Mouse (Mus musculus) hindbrain, postnatal 0 days (tissue): Measurements from ENCODE around the gene Ncoa4. TPM values are rescaled to one million over a fixed set of nuclear protein-coding genes. Genes with fewer than 3 reads are reported as not detected.
"Not testable (repeated sequence)": the region's sequence is repeated elsewhere in the genome, so short reads cannot be mapped to it uniquely, and the experiment has no call there.

Experiments used
- ATAC-seq: fragments of 200-750 bp; cut with Nextera tagmentation; 2 replicates; pipeline ENCODE4 v1.8.0; 2017; ENCODE audit warnings: mild to moderate bottlenecking, moderate TSS enrichment, moderate library complexity
- DNase-seq: peaks from one replicate; pipeline ENCODE4 v3.0.0-alpha.2; 2015; ENCODE audit warnings: low spot score
- H3K27ac ChIP-seq: fragments of 300-500 bp; sonication (generic); 2 replicates; pipeline ENCODE4 v1.5.1; 2014; ENCODE audit warnings: mild to moderate bottlenecking
- H3K27me3 ChIP-seq: fragments of 300-500 bp; sonication (generic); 2 replicates; pipeline ENCODE4 v1.6.1; 2014; ENCODE audit warnings: low read length, mixed read lengths; ENCODE audit not compliant: insufficient read depth
- H3K36me3 ChIP-seq: fragments of 300-500 bp; sonication (generic); 2 replicates; pipeline ENCODE4 v1.6.1; 2014; ENCODE audit warnings: low read length, mixed read lengths; ENCODE audit not compliant: insufficient read depth
- H3K4me1 ChIP-seq: fragments of 300-500 bp; sonication (generic); 2 replicates; pipeline ENCODE4 v1.6.1; 2014; ENCODE audit warnings: antibody characterized with exemption, low read length, mixed read lengths; ENCODE audit not compliant: insufficient read depth
- H3K4me2 ChIP-seq: fragments of 300-500 bp; sonication (generic); 2 replicates; pipeline ENCODE4 v1.6.1; 2014; ENCODE audit warnings: low read depth, mild to moderate bottlenecking, low read length, moderate library complexity, mixed read lengths
- H3K4me3 ChIP-seq: fragments of 300-500 bp; sonication (generic); 2 replicates; pipeline ENCODE4 v1.5.1; 2014; ENCODE audit warnings: low read length
- H3K9ac ChIP-seq: fragments of 300-500 bp; sonication (generic); replicated peaks from 2 replicates; pipeline ENCODE4 v1.6.1; 2014; ENCODE audit warnings: mild to moderate bottlenecking, low read length, moderate library complexity, mixed read lengths
- H3K9me3 ChIP-seq: fragments of 300-500 bp; sonication (generic); 2 replicates; pipeline ENCODE4 v1.6.1; 2016; ENCODE audit warnings: low read length, mixed read lengths
- CTCF ChIP-seq: IDR thresholded peaks from 2 replicates; pipeline ENCODE4 v1.5.1; 2016; ENCODE audit warnings: antibody characterized with exemption, control low read depth, low read depth
- WGBS: fragments of 180-500 bp; shearing (Covaris S2); extraction: QIAGEN DNeasy Blood & Tissue Kit; methylation state at CpG from one replicate; pipeline ENCODE4 v1.1.7; 2014; 5-methylcytosine and 5-hydroxymethylcytosine counted together
- polyA plus RNA-seq: library from polyadenylated mRNA; unstranded; fragments of >200 nt; fragmentation: Nextera tagmentation; extraction: Ambion mirVana; gene quantifications from 2 replicates; pipeline ENCODE4 v1.2.1, GENCODE M21; 2015
- total RNA-seq: library from RNA; depleted of rRNA; stranded (reverse); fragments of >200 nt; gene quantifications from 2 replicates; pipeline ENCODE4 v1.2.3, GENCODE M21; 2014; rRNA removed

Gene Ncoa4
- total and polyA plus RNA-seq, 2 experiments from 2014 or later: 82.3 to 171 TPM

DNA sequence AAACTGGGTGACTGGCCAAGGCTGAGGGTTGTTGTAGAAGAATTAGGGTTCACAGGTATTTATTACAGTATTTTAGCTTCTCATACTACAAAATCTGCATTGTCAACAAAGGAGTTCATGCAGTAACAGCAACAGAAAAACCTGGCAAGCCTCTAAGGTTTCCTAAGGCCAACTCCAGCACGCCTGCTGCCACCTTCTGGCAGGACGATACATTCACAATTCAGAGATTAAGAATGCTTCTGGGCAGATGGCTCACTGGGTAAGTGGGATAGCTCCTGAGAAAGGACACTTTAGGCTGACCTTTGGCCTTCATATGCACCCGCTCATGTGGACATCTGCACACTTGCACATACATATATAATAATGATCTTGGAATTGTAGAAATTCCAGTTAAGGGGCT is 32.8 kb downstream of the Ncoa4 start:
- H3K36me3 ChIP-seq: peaks cover 41% of the 10 kb centered on the region; the same call in 1 of the 2 replicates
- DNase-seq (peak; percentile 72), ATAC-seq (no peak)
- no peaks in the 10 kb centered on the region for H3K9me3 ChIP-seq
- no peaks in the 10 kb centered on the region for H3K27me3 ChIP-seq
- H3K27ac ChIP-seq: no peak overlapping the region
- no peak overlapping the region for H3K4me2 ChIP-seq
- 44% methylated on average over 3 of the region's 3 CpGs for WGBS
- no peaks in the 10 kb centered on the region for H3K4me1 ChIP-seq
- no peak overlapping the region for H3K9ac ChIP-seq
- TF ChIP-seq CTCF: peak; percentile 74
- H3K4me3 ChIP-seq: no peak overlapping the region

DNA sequence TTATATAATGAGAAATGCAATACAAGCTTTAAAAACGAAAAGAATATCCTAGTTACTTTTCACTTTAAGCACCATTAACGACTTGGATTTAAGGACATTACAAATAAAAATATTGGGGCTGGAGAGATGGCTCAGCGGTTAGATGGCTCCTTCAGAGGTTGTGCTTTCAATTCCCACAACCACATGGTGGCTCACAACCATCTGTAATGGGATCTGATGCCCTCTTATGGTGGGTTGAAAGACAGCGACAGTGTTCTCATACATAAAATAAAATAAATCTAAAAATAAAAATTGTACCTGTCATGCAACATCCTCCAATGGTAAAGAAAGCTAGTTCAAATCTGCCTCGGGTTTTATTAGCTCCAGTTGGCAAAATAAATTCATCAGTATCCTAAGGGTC is 33.9 kb downstream of the Ncoa4 start:
- WGBS: 83% methylated on average over 5 of the region's 5 CpGs

DNA sequence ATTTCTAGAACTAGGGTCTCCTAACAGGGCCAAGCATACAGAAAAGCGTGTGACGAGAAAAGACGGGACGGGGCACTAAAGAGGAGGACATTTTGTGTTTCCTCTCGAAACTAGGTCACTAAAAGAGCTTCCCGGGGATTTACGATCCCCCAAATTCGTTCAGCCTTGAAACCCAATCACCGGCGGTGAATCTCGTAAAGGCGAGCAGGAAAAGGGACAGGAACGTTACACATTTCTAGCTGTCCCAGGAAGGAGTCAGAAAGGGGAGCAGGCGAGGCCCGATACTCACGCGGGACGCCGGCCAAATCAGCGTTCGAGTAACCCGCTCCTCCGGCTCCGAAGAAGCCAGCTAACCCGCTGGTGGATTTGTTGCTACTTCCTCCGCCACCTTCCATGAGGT is 41.7 kb downstream of the Ncoa4 start:
- H3K9me3 ChIP-seq: no peaks in the 10 kb centered on the region
- H3K27me3 ChIP-seq: no peaks in the 10 kb centered on the region
- peaks cover 22% of the 10 kb centered on the region for H3K4me1 ChIP-seq
- peak overlapping the region; percentile 73 for H3K27ac ChIP-seq
- H3K4me3 ChIP-seq: peak overlapping the region; percentile 92
- peak overlapping the region; percentile 66 for H3K4me2 ChIP-seq
- ATAC-seq (peak; percentile 60), DNase-seq (peak; percentile 32)
- peak overlapping the region; percentile 95 for H3K9ac ChIP-seq
- no peak for TF ChIP-seq CTCF
- H3K36me3 ChIP-seq: peaks cover 18% of the 10 kb centered on the region
- WGBS: under 1% methylated on average over 25 of the region's 26 CpGs

More for the DNA sequence above, 33.9 kb downstream of the Ncoa4 start:
- H3K4me3 ChIP-seq, H3K9me3 ChIP-seq, DNase-seq, H3K9ac ChIP-seq, ATAC-seq, H3K4me2 ChIP-seq, H3K27ac ChIP-seq, H3K4me1 ChIP-seq, H3K27me3 ChIP-seq: not testable (repeated sequence)
- peaks cover 42% of the 10 kb centered on the region for H3K36me3 ChIP-seq
- peak; percentile 27; the same call in 1 of the 2 replicates for TF ChIP-seq CTCF

DNA sequence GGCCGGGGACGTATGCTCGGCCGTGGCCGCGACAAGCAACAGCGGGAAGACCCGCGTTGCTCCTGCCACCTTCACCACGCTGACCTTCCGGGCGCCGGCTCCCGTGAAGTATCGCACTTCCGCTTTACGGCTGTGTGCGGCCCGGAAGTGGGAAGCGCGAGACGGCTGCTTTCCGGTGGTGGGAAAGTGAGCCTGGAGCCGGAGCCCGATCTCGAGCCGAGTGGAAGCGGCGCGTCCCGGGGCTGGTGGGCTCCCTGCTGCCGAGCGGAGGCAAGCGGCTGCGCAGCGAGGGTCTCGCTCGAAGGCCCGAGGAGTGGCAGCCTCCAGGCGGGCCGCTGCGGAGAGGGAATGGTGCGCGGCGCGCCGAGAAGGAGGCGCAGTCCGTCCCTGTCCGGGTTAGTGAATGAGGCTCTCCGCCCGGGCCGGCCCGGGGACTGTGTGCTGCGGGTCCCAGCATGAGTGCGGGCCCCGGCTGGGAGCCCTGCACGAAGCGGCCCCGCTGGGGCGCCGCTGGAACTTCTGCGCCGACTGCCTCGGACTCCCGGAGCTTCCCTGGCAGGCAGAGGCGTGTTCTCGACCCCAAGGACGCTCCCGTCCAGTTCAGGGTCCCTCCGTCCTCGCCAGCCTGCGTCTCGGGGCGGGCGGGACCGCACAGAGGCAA is 42.3 kb downstream of the Ncoa4 start, which contains the start of the genes Timm23 and Parg:
Gene Timm23, minus strand, starts transcription at position 108 of the 661 bp plus-strand sequence.
Gene Parg, plus strand, starts transcription at position 159 of the 661 bp plus-strand sequence.
- Histone ChIP-seq H3K27me3 (no peaks in the 10 kb centered on the region), H3K27ac (peak within 1 kb of the TSS; percentile 81), H3K36me3 (peaks cover 16% of the 10 kb centered on the region), H3K9ac (peak within 1 kb of the TSS; percentile 95), H3K4me1 (peaks cover 22% of the 10 kb centered on the region), H3K4me2 (peak within 1 kb of the TSS; percentile 94), H3K9me3 (no peaks in the 10 kb centered on the region), H3K4me3 (peak within 1 kb of the TSS; percentile 92)
- no peak; the same call in 1 of the 2 replicates for TF ChIP-seq CTCF
- ATAC-seq: peak; percentile 97
- under 1% methylated on average over 66 of the region's 77 CpGs for WGBS
- peak; percentile 94 for DNase-seq

DNA sequence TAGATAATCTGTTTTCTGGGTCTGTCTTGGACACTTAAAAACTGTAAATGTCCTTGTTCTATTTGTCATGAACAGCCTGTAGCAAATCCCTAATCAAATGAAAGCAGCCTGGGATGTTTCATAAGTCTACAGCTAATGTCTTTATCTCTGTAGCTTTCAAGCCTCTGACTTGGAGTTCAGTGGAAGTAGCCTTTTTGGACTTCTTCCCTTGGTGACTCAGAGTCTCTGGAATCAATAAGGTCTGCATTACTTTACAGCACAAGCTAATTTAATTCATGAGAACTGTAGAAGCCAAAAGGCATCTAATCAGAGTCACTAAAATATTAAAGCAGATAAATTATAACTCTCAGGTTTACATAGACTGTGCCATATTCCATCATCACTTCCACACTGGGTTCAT is 66.9 kb downstream of the Ncoa4 start:
- Histone ChIP-seq H3K27me3 (no peaks in the 10 kb centered on the region), H3K27ac (no peak overlapping the region), H3K36me3 (0 out of 2 replicates have a peak, but pooled peaks cover 5% of the 10 kb centered on the region), H3K9me3 (no peaks in the 10 kb centered on the region), H3K4me2 (no peak overlapping the region), H3K4me1 (no peaks in the 10 kb centered on the region), H3K4me3 (no peak overlapping the region), H3K9ac (no peak overlapping the region)
- no peak for ATAC-seq
- no peak for DNase-seq
- no peak for TF ChIP-seq CTCF

DNA sequence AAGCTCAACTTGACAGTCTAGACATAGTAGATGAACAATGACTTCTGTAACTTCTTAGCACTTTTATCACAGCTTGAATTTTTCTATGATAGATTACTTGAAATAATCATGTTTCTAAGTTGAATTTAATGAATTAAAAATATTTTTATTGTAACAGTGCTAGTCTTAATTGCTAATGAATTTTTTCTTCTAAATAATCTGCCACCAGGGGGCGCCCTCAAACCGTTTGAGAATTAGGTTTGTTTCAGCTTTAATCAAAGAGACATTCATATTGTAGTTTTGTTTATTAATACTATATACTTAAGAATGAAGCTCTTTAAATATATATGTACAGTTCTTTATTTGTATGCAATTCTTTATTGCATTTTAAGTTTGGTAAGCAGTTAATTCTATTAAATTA is 69.3 kb downstream of the Ncoa4 start:
- H3K4me2 ChIP-seq: no peak overlapping the region
- no peaks in the 10 kb centered on the region for H3K27me3 ChIP-seq
- ATAC-seq (no peak), DNase-seq (peak; percentile 80)
- peak; percentile 62 for TF ChIP-seq CTCF
- H3K9me3 ChIP-seq: no peaks in the 10 kb centered on the region
- H3K9ac ChIP-seq: no peak overlapping the region
- H3K27ac ChIP-seq: no peak overlapping the region
- under 1% methylated on average over 2 of the region's 2 CpGs for WGBS
- no peaks in the 10 kb centered on the region for H3K4me1 ChIP-seq
- 0 out of 2 replicates have a peak, but pooled peaks cover 5% of the 10 kb centered on the region for H3K36me3 ChIP-seq
- no peak overlapping the region for H3K4me3 ChIP-seq

Other genes with a start within 250 kb of the Ncoa4 start
- gene Galnt15, start 130.9 kb upstream of the Ncoa4 start, total RNA-seq: 3.3 and 5.1 TPM in 2 replicates
- 1.8 and 2.4 TPM in 2 replicates for gene Galnt15, start 130.9 kb upstream of the Ncoa4 start, polyA plus RNA-seq
- 28.8 and 34.3 TPM in 2 replicates for gene Oxnad1, start 74.5 kb upstream of the Ncoa4 start, total RNA-seq
- 24.5 and 24.6 TPM in 2 replicates for gene Oxnad1, start 74.5 kb upstream of the Ncoa4 start, polyA plus RNA-seq
- gene Dph3, start 74.1 kb upstream of the Ncoa4 start, total RNA-seq: 45.3 and 46.3 TPM in 2 replicates
- gene Dph3, start 74.1 kb upstream of the Ncoa4 start, polyA plus RNA-seq: 75.8 and 78.2 TPM in 2 replicates
- not detected in 2 replicates for gene Msmb, start 17.8 kb upstream of the Ncoa4 start, total RNA-seq
- gene Msmb, start 17.8 kb upstream of the Ncoa4 start, polyA plus RNA-seq: not detected in 2 replicates
- 115 and 138 TPM in 2 replicates for gene Timm23, start 42.0 kb downstream of the Ncoa4 start, total RNA-seq
- gene Timm23, start 42.0 kb downstream of the Ncoa4 start, polyA plus RNA-seq: 258 and 262 TPM in 2 replicates
- 33.6 and 35.0 TPM in 2 replicates for gene Parg, start 42.1 kb downstream of the Ncoa4 start, total RNA-seq
- 26.4 and 26.5 TPM in 2 replicates for gene Parg, start 42.1 kb downstream of the Ncoa4 start, polyA plus RNA-seq
- 33.5 and 34.0 TPM in 2 replicates for gene Ogdhl, start 162.2 kb downstream of the Ncoa4 start, total RNA-seq
- 21.2 and 22.5 TPM in 2 replicates for gene Ogdhl, start 162.2 kb downstream of the Ncoa4 start, polyA plus RNA-seq
- gene 1700024G13Rik, start 228.5 kb downstream of the Ncoa4 start, total RNA-seq: not detected in 2 replicates
- gene 1700024G13Rik, start 228.5 kb downstream of the Ncoa4 start, polyA plus RNA-seq: 0.43 and 0.58 TPM in 2 replicates